In the genomic region with DNA sequence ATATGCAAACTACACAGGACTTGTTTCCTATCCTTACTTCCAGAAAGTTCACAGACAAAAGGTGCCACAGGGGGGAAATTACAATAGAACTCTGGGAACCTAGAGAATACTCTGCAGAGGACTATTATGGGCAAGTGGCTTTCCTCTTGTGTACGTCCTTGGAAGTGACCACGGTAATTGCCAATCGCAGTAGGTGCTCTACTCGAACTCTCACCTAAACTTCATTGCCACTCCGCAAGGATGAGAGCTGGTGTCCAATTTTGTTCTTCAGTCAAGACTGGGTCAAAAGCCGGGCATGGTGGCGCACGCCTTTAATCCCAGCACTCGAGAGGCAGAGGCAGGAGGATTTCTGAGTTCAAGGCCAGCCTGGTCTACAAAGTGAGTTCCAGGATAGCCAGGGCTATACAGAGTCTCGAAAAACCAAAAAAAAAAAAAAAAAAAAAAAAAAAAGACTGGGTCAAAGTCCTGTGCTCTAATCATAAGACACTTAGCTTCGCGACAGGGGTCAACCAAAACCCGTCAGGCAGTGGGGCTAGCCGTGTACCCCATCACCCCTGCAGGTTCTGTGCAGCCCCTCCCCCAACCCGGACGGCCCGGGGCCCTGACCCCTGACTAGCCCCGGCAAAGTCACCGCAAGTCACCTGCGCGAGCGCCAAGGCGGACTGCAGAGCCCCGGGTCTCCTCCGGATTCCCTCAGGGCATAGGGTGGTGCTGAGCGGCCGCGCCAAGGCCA, we compare ENCODE assay signal across 8 mouse cellular contexts. TPM values are rescaled to one million over a fixed set of nuclear protein-coding genes. Genes with fewer than 3 reads are reported as not detected.
DNase-seq lines count a peak whose midpoint lies in the region; ATAC-seq and TF ChIP-seq lines count a peak whose summit lies in the region.
"Not testable (repeated sequence)": the region's sequence is repeated elsewhere in the genome, so short reads cannot be mapped to it uniquely, and the experiment has no call there.

No protein-coding gene starts in this region.

- H3K27me3 ChIP-seq in cerebellum, adult 2 months (ENCODE audit: control insufficient read depth, insufficient read depth, low read length); forebrain, embryonic 11.5 days (ENCODE audit: control insufficient read depth, insufficient read depth, low read length); hindbrain, embryonic 11.5 days (ENCODE audit: control insufficient read depth, insufficient read depth, low read length); lung, postnatal 0 days (replicated peaks; ENCODE audit: insufficient read depth, low read length); neural tube, embryonic 11.5 days (ENCODE audit: control insufficient read depth, insufficient read depth, low read length); thymus, adult 2 months (ENCODE audit: control insufficient read depth, insufficient read depth, low read length): not testable (repeated sequence)

- peak overlapping the region; percentile 76 to 80 for H3K4me3 ChIP-seq in ES-E14 (ENCODE audit: insufficient read depth in 1 of 2, low read depth in 1 of 2, low read length in 2 of 2, poor library complexity in 1 of 2, severe bottlenecking in 1 of 2)
- H3K4me3 ChIP-seq in cerebellum, adult 2 months (replicated peaks; ENCODE audit: insufficient read depth, low read depth, low read length) = peak overlapping the region; percentile 85
- peak overlapping the region; percentile 67 for H3K4me3 ChIP-seq in forebrain, embryonic 11.5 days (ENCODE audit: low read depth, low read length)
- peak overlapping the region; percentile 78 for H3K4me3 ChIP-seq in hindbrain, embryonic 11.5 days (ENCODE audit: low read depth, low read length)
- peak overlapping the region; percentile 83 for H3K4me3 ChIP-seq in left cerebral cortex, adult 2 months
- H3K4me3 ChIP-seq in lung, postnatal 0 days (ENCODE audit: low read depth, low read length) = peak overlapping the region; percentile 70
- peak overlapping the region; percentile 76 for H3K4me3 ChIP-seq in neural tube, embryonic 11.5 days (ENCODE audit: low read depth, low read length)
- peak overlapping the region; percentile 59 for H3K4me3 ChIP-seq in thymus, adult 2 months (ENCODE audit: control insufficient read depth, insufficient read depth, low read length)

- 6% methylated on average over 28 of the region's 28 CpGs for WGBS in cerebellum, adult 2 months
- 8% methylated on average over 25 of the region's 28 CpGs for WGBS in forebrain, embryonic 11.5 days
- 8% methylated on average over 25 of the region's 28 CpGs for WGBS in hindbrain, embryonic 11.5 days
- 6% methylated on average over 25 of the region's 28 CpGs for WGBS in lung, postnatal 0 days
- 8% methylated on average over 25 of the region's 28 CpGs for WGBS in neural tube, embryonic 11.5 days
- WGBS in thymus, adult 2 months = 4% methylated on average over 28 of the region's 28 CpGs

- H3K9ac ChIP-seq in ES-E14 (ENCODE audit: insufficient read depth, low read depth, low read length, poor library complexity, severe bottlenecking) = peak overlapping the region; percentile 85
- H3K9ac ChIP-seq in forebrain, embryonic 11.5 days (ENCODE audit: low read length) = peak overlapping the region; percentile 85
- H3K9ac ChIP-seq in hindbrain, embryonic 11.5 days (ENCODE audit: low read depth, low read length) = peak overlapping the region; percentile 84
- H3K9ac ChIP-seq in lung, postnatal 0 days (replicated peaks; ENCODE audit: low read depth) = peak overlapping the region; percentile 75
- H3K9ac ChIP-seq in neural tube, embryonic 11.5 days (ENCODE audit: low read length) = peak overlapping the region; percentile 87

- not testable (repeated sequence) for TF ChIP-seq POLR2A in cerebellum, adult 2 months (IDR thresholded peaks at IDR 0.05; ENCODE audit: borderline replicate concordance, insufficient read depth, low read length); thymus, adult 2 months (IDR thresholded peaks at IDR 0.05; ENCODE audit: control insufficient read depth, extremely low read depth, insufficient read depth, low read length, poor library complexity)

- intact Hi-C loops in left cerebral cortex, adult 2 months (cut with DNase I) = not testable (repeated sequence)

- H3K9me3 ChIP-seq in ES-E14 (ENCODE audit: control insufficient read depth, insufficient read depth, low read depth, low read length); forebrain, embryonic 11.5 days (ENCODE audit: control insufficient read depth, low read length); hindbrain, embryonic 11.5 days (ENCODE audit: control insufficient read depth, low read length); lung, postnatal 0 days (ENCODE audit: low read length); neural tube, embryonic 11.5 days (ENCODE audit: control insufficient read depth, low read length): not testable (repeated sequence)

- in situ Hi-C loops in ES-E14 (cut with MboI; ENCODE audit: low sequenced_read_pairs in 2 of 2, unreplicated experiment in 2 of 2) = not testable (repeated sequence)

- ATAC-seq in forebrain, embryonic 11.5 days (replicated peaks; ENCODE audit: low FRiP score) = peak; percentile 80
- peak; percentile 86 for ATAC-seq in hindbrain, embryonic 11.5 days (ENCODE audit: low FRiP score)
- peak; percentile 65 for ATAC-seq in lung, postnatal 0 days
- ATAC-seq in neural tube, embryonic 11.5 days (ENCODE audit: insufficient read depth, low FRiP score, low TSS enrichment) = peak; percentile 84

- peaks cover 20% of the 10 kb centered on the region for H3K36me3 ChIP-seq in ES-E14 (ENCODE audit: control insufficient read depth, insufficient read depth, low read length, poor library complexity, severe bottlenecking)
- H3K36me3 ChIP-seq in forebrain, embryonic 11.5 days (ENCODE audit: control insufficient read depth, insufficient read depth, low read length); hindbrain, embryonic 11.5 days (ENCODE audit: control insufficient read depth, insufficient read depth, low read length); lung, postnatal 0 days (ENCODE audit: insufficient read depth, low read length); neural tube, embryonic 11.5 days (ENCODE audit: control insufficient read depth, insufficient read depth, low read length); thymus, adult 2 months (ENCODE audit: control insufficient read depth, insufficient read depth, low read length): not testable (repeated sequence)

- H3K4me2 ChIP-seq in forebrain, embryonic 11.5 days (ENCODE audit: low read depth, low read length, severe bottlenecking) = peak overlapping the region; percentile 57
- peak overlapping the region; percentile 53 for H3K4me2 ChIP-seq in hindbrain, embryonic 11.5 days (replicated peaks; ENCODE audit: low read depth, low read length)
- peak overlapping the region; percentile 58 for H3K4me2 ChIP-seq in lung, postnatal 0 days (replicated peaks; ENCODE audit: low read depth, low read length)
- H3K4me2 ChIP-seq in neural tube, embryonic 11.5 days (ENCODE audit: low read depth) = peak overlapping the region; percentile 55

- TF ChIP-seq EP300 in lung, postnatal 0 days (IDR thresholded peaks at IDR 0.05) = not testable (repeated sequence)

- DNase-seq in ES-E14 (ENCODE audit: low read depth, low spot score); left cerebral cortex, adult 2 months (ENCODE audit: extremely low spot score in 1 of 2, low spot score in 2 of 2); thymus, adult 2 months: not testable (repeated sequence)
- peak in 1 of 2 experiments; percentile 23 for DNase-seq in cerebellum, adult 2 months
- peak; percentile 74 for DNase-seq in forebrain, embryonic 11.5 days (ENCODE audit: low spot score)
- peak; percentile 66 for DNase-seq in hindbrain, embryonic 11.5 days (ENCODE audit: low spot score)
- peak; percentile 29 for DNase-seq in lung, postnatal 0 days (ENCODE audit: low spot score)
- DNase-seq in neural tube, embryonic 11.5 days (ENCODE audit: low spot score) = peak; percentile 72

- TF ChIP-seq CTCF in cerebellum, adult 2 months (IDR thresholded peaks at IDR 0.05; ENCODE audit: borderline replicate concordance, insufficient read depth, low read depth, low read length); left cerebral cortex, adult 2 months (IDR thresholded peaks at IDR 0.05); lung, postnatal 0 days (IDR thresholded peaks at IDR 0.05); thymus, adult 2 months (IDR thresholded peaks at IDR 0.05; ENCODE audit: borderline replicate concordance, control insufficient read depth, extremely low read depth, insufficient read depth, low read length, poor library complexity): not testable (repeated sequence)

- H3K27ac ChIP-seq in ES-E14 (ENCODE audit: insufficient read depth, low read depth, low read length, poor library complexity, severe bottlenecking) = peak overlapping the region; percentile 63
- 0 out of 2 replicates have a peak overlapping the region, but pooled peaks have one; percentile 63 for H3K27ac ChIP-seq in cerebellum, adult 2 months (ENCODE audit: insufficient read depth, low read length)
- not testable (repeated sequence) for H3K27ac ChIP-seq in forebrain, embryonic 11.5 days (ENCODE audit: low read depth, low read length); hindbrain, embryonic 11.5 days (ENCODE audit: low read depth, low read length); neural tube, embryonic 11.5 days (ENCODE audit: low read depth, low read length); thymus, adult 2 months (ENCODE audit: control insufficient read depth, insufficient read depth, low read length)
- peak overlapping the region; percentile 91 for H3K27ac ChIP-seq in left cerebral cortex, adult 2 months
- peak overlapping the region; percentile 11; the same call in 1 of the 2 replicates for H3K27ac ChIP-seq in lung, postnatal 0 days (ENCODE audit: low read length)

- H3K4me1 ChIP-seq in ES-E14 (ENCODE audit: control insufficient read depth in 2 of 2, insufficient read depth in 2 of 2, low read length in 2 of 2, poor library complexity in 1 of 2); cerebellum, adult 2 months (ENCODE audit: control insufficient read depth, insufficient read depth, low read length); forebrain, embryonic 11.5 days (replicated peaks; ENCODE audit: control insufficient read depth, insufficient read depth, low read length); hindbrain, embryonic 11.5 days (replicated peaks; ENCODE audit: control insufficient read depth, insufficient read depth, low read length); lung, postnatal 0 days (ENCODE audit: insufficient read depth, low read depth, low read length); neural tube, embryonic 11.5 days (ENCODE audit: control insufficient read depth, insufficient read depth, low read length); thymus, adult 2 months (replicated peaks; ENCODE audit: control insufficient read depth, insufficient read depth, low read length): not testable (repeated sequence)

RNA-seq across cellular contexts. Expression of gene Ndufab1, which starts 0.5 kb away (rescaled TPM):
- total RNA-seq in ES-E14 (2012; rRNA removed) = 113 and 151 TPM in 2 replicates
- polyA plus RNA-seq in cerebellum, adult 2 months (2012; rRNA removed) = 204 and 236 TPM in 2 replicates
- 625 TPM in 2 replicates for polyA plus RNA-seq in forebrain, embryonic 11.5 days (2014; fragmentation: Nextera tagmentation; extraction: Ambion mirVana)
- polyA plus RNA-seq in hindbrain, embryonic 11.5 days (2014; fragmentation: Nextera tagmentation; extraction: Ambion mirVana) = 649 and 690 TPM in 2 replicates
- total RNA-seq in left cerebral cortex, adult 2 months (2021) = 100 to 1,000 TPM; 260 to 276 TPM
- 344 and 362 TPM in 2 replicates for polyA plus RNA-seq in lung, postnatal 0 days (2015; fragmentation: Nextera tagmentation; extraction: Ambion mirVana)
- polyA plus RNA-seq in neural tube, embryonic 11.5 days (2014; fragmentation: Nextera tagmentation; extraction: Ambion mirVana) = 659 and 695 TPM in 2 replicates
- polyA plus RNA-seq in thymus, adult 2 months (2012; rRNA removed) = 361 and 467 TPM in 2 replicates

RNA-seq across cellular contexts. Expression of gene Palb2, which starts 31.6 kb away (rescaled TPM):
- 21.0 and 24.4 TPM in 2 replicates for total RNA-seq in ES-E14 (2012; rRNA removed)
- polyA plus RNA-seq in cerebellum, adult 2 months (2012; rRNA removed) = 2.2 and 2.6 TPM in 2 replicates
- 25.3 and 27.0 TPM in 2 replicates for polyA plus RNA-seq in forebrain, embryonic 11.5 days (2014; fragmentation: Nextera tagmentation; extraction: Ambion mirVana)
- polyA plus RNA-seq in hindbrain, embryonic 11.5 days (2014; fragmentation: Nextera tagmentation; extraction: Ambion mirVana) = 14.6 and 20.9 TPM in 2 replicates
- total RNA-seq in left cerebral cortex, adult 2 months (2021) = 1 to 10 TPM; 1.2 to 2.2 TPM
- 2.6 and 2.9 TPM in 2 replicates for polyA plus RNA-seq in lung, postnatal 0 days (2015; fragmentation: Nextera tagmentation; extraction: Ambion mirVana)
- polyA plus RNA-seq in neural tube, embryonic 11.5 days (2014; fragmentation: Nextera tagmentation; extraction: Ambion mirVana) = 17.0 and 20.5 TPM in 2 replicates
- 5.9 and 6.1 TPM in 2 replicates for polyA plus RNA-seq in thymus, adult 2 months (2012; rRNA removed)

RNA-seq across cellular contexts. Expression of gene Dctn5, which starts 31.7 kb away (rescaled TPM):
- 34.8 and 46.0 TPM in 2 replicates for total RNA-seq in ES-E14 (2012; rRNA removed)
- polyA plus RNA-seq in cerebellum, adult 2 months (2012; rRNA removed) = 110 and 115 TPM in 2 replicates
- polyA plus RNA-seq in forebrain, embryonic 11.5 days (2014; fragmentation: Nextera tagmentation; extraction: Ambion mirVana) = 126 and 135 TPM in 2 replicates
- 143 and 144 TPM in 2 replicates for polyA plus RNA-seq in hindbrain, embryonic 11.5 days (2014; fragmentation: Nextera tagmentation; extraction: Ambion mirVana)
- 10 to 100 TPM; 90.7 to 96.2 TPM for total RNA-seq in left cerebral cortex, adult 2 months (2021)
- 72.9 and 79.2 TPM in 2 replicates for polyA plus RNA-seq in lung, postnatal 0 days (2015; fragmentation: Nextera tagmentation; extraction: Ambion mirVana)
- polyA plus RNA-seq in neural tube, embryonic 11.5 days (2014; fragmentation: Nextera tagmentation; extraction: Ambion mirVana) = 146 and 153 TPM in 2 replicates
- 99.5 and 130 TPM in 2 replicates for polyA plus RNA-seq in thymus, adult 2 months (2012; rRNA removed)

RNA-seq across cellular contexts. Expression of gene Ears2, which starts 34.1 kb away (rescaled TPM):
- 18.6 and 20.5 TPM in 2 replicates for total RNA-seq in ES-E14 (2012; rRNA removed)
- polyA plus RNA-seq in cerebellum, adult 2 months (2012; rRNA removed) = 4.8 and 6.2 TPM in 2 replicates
- polyA plus RNA-seq in forebrain, embryonic 11.5 days (2014; fragmentation: Nextera tagmentation; extraction: Ambion mirVana) = 18.1 and 18.3 TPM in 2 replicates
- 14.5 TPM in 2 replicates for polyA plus RNA-seq in hindbrain, embryonic 11.5 days (2014; fragmentation: Nextera tagmentation; extraction: Ambion mirVana)
- total RNA-seq in left cerebral cortex, adult 2 months (2021) = 1 to 10 TPM; 7.5 to 8.2 TPM
- 5.2 and 6.0 TPM in 2 replicates for polyA plus RNA-seq in lung, postnatal 0 days (2015; fragmentation: Nextera tagmentation; extraction: Ambion mirVana)
- 13.0 and 14.2 TPM in 2 replicates for polyA plus RNA-seq in neural tube, embryonic 11.5 days (2014; fragmentation: Nextera tagmentation; extraction: Ambion mirVana)
- polyA plus RNA-seq in thymus, adult 2 months (2012; rRNA removed) = 9.6 and 10.5 TPM in 2 replicates

RNA-seq across cellular contexts. Expression of gene Ubfd1, which starts 34.2 kb away (rescaled TPM):
- 56.1 and 70.7 TPM in 2 replicates for total RNA-seq in ES-E14 (2012; rRNA removed)
- polyA plus RNA-seq in cerebellum, adult 2 months (2012; rRNA removed) = 52.0 and 56.9 TPM in 2 replicates
- 89.0 and 90.6 TPM in 2 replicates for polyA plus RNA-seq in forebrain, embryonic 11.5 days (2014; fragmentation: Nextera tagmentation; extraction: Ambion mirVana)
- 94.1 and 94.5 TPM in 2 replicates for polyA plus RNA-seq in hindbrain, embryonic 11.5 days (2014; fragmentation: Nextera tagmentation; extraction: Ambion mirVana)
- 10 to 100 TPM; 59.2 to 60.4 TPM for total RNA-seq in left cerebral cortex, adult 2 months (2021)
- polyA plus RNA-seq in lung, postnatal 0 days (2015; fragmentation: Nextera tagmentation; extraction: Ambion mirVana) = 19.0 and 23.4 TPM in 2 replicates
- 98.6 and 110 TPM in 2 replicates for polyA plus RNA-seq in neural tube, embryonic 11.5 days (2014; fragmentation: Nextera tagmentation; extraction: Ambion mirVana)
- polyA plus RNA-seq in thymus, adult 2 months (2012; rRNA removed) = 34.3 and 35.1 TPM in 2 replicates
